Mouse (Mus musculus): ENCODE measurements at regions not wholly inside any gene's neighbourhood (a gene's known extent, or its start where the extent isn't known, plus 50 kb on each side); places are given as distances from the start of the nearest gene placed in this dataset.

DNA sequence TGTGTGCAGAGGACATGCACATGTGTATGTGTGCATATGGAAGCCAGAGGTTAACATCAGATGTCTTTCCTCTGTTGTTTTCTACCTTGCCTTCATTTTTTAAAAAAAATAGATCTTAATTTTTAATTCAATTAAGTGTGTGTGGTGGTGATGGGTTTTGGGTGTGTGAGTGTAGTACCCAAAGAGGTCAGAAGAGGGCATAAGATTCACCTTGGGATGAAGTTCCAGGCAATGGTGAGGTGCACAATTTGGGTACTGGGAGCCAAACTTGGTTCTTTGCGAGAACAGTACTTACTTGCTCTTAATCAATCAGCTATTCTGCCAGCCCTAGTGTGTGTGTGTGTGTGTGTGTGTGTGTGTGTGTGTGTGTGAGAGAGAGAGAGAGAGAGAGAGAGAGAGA lies 106.9 kb upstream of the Gli2 start:
- Histone ChIP-seq H3K9me3 (replicated peaks) (peaks cover 5% of the 10 kb centered on the region; the same call in 1 of the 2 replicates), H3K4me2 (no peak overlapping the region), H3K36me3 (no peaks in the 10 kb centered on the region), H3K4me1 (replicated peaks) (no peaks in the 10 kb centered on the region), H3K27me3 (replicated peaks) (no peaks in the 10 kb centered on the region), H3K27ac (ENCODE audit: poor library complexity, severe bottlenecking) (no peak overlapping the region), H3K9ac (no peak overlapping the region), H3K4me3 (no peak overlapping the region)
- 83% methylated on average over 1 of the region's 1 CpGs for WGBS
- ATAC-seq (ENCODE audit: insufficient number of reproducible peaks, low FRiP score): no peak

DNA sequence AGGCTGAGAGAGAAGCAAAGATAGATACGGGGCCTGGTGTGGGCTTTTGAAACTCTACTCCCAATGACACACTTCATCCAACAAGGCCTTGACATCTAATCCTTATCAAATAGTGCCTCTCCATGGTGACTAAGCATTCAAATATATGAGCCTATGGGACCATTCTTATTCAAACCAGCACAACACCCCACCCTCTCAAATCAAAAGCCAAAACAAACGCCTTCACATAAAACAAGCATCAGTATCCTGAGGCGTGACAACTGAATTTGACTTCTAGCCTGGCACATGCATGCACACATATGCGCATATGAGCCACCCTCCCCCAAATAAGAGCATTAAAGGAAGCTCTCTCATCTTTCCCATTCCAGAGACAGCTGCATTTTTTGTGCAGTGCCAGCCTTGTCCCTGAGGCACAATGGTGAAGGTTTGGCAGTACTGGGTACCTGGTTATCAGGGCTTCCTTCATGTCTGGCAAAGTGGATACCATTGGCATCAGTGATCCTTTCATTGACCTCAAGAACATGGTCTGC lies 103.8 kb upstream of the Gli2 start:
- no peak for ATAC-seq (ENCODE audit: insufficient number of reproducible peaks, low FRiP score)

DNA sequence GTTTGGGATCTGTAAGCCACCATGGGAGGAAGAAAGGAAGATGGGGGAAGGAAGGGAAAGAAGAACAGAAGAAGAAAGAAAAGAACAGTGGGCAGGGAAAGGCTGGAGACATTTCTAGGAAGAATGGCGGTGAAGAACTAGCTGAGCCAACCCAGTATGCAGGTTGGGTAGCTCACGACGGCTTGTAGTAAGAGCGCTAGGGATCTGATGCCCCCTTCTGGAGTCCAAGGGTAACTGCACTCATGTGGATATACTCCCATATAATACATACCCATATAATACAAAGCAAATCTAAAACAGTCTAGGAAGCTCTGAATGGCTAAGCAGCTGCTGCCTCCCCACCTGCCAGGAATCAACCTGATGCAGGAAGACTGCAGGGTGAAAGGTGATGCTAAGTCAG lies 100.2 kb upstream of the Gli2 start:
- no peak for ATAC-seq (ENCODE audit: insufficient number of reproducible peaks, low FRiP score)
- no peaks in the 10 kb centered on the region for H3K36me3 ChIP-seq

More for the DNA sequence above, 103.8 kb upstream of the Gli2 start:
- no peak overlapping the region for H3K27ac ChIP-seq (ENCODE audit: poor library complexity, severe bottlenecking)
- WGBS: 78% methylated on average over 4 of the region's 4 CpGs
- H3K4me2 ChIP-seq: no peak overlapping the region
- H3K4me3 ChIP-seq: no peak overlapping the region
- H3K4me1 ChIP-seq (replicated peaks): no peaks in the 10 kb centered on the region
- no peak overlapping the region for H3K9ac ChIP-seq
- no peaks in the 10 kb centered on the region for H3K36me3 ChIP-seq
- no peaks in the 10 kb centered on the region for H3K27me3 ChIP-seq (replicated peaks)
- H3K9me3 ChIP-seq (replicated peaks): peaks cover 9% of the 10 kb centered on the region

DNA sequence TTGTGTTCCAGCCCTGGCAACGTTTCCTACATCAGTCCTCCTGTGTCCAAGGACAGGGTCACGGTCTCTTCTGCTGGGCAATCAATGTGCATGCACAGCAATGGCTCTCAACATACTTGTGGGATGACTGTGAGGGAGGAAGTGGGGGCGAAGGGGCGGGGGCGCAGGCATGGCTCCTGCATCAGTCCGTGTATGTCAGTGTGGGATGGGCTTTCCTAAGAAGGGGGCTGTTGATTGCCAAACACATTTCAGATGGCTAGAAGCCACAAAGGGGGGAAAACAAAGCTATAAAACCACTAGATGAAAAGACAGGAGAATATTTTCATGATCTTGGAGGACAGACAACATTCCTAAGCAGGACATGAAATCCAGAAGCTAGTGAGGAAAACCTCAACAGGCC lies 99.4 kb upstream of the Gli2 start:
- Histone ChIP-seq H3K36me3 (no peaks in the 10 kb centered on the region), H3K27me3 (replicated peaks) (no peaks in the 10 kb centered on the region), H3K4me1 (replicated peaks) (no peaks in the 10 kb centered on the region), H3K27ac (ENCODE audit: poor library complexity, severe bottlenecking) (no peak overlapping the region), H3K4me3 (no peak overlapping the region), H3K9me3 (replicated peaks) (peaks cover 4% of the 10 kb centered on the region; the same call in 1 of the 2 replicates), H3K9ac (no peak overlapping the region), H3K4me2 (no peak overlapping the region)
- no peak for ATAC-seq (ENCODE audit: insufficient number of reproducible peaks, low FRiP score)
- 88% methylated on average over 6 of the region's 6 CpGs for WGBS

More for the DNA sequence above, 100.2 kb upstream of the Gli2 start:
- Histone ChIP-seq H3K27ac (ENCODE audit: poor library complexity, severe bottlenecking) (no peak overlapping the region), H3K4me2 (no peak overlapping the region), H3K4me1 (replicated peaks) (no peaks in the 10 kb centered on the region), H3K9me3 (replicated peaks) (peaks cover 4% of the 10 kb centered on the region; the same call in 1 of the 2 replicates), H3K9ac (no peak overlapping the region), H3K4me3 (no peak overlapping the region), H3K27me3 (replicated peaks) (no peaks in the 10 kb centered on the region)
- WGBS: 89% methylated on average over 4 of the region's 4 CpGs

DNA sequence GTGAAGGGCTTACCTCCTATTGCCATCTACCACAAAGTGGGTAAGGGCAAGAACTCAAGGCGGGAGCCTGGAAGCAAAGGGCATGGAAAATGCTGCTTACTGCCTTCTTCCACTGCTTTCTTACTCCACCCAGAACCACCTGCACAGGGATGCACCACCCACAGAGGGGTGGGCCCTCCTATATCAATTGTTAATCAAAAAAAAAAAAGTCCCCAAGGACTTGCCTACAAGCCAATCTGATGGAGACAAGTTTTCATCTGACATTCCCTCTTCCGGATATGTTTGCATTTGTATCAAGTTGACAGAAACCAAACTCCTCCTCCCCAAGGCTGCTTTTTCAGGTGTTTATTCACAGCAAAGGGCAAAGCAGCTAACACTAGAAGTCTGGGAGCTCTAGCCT lies 94.1 kb upstream of the Gli2 start:
- WGBS: 88% methylated on average over 2 of the region's 2 CpGs
- Histone ChIP-seq H3K4me1 (replicated peaks) (no peaks in the 10 kb centered on the region), H3K9ac (no peak overlapping the region)

DNA sequence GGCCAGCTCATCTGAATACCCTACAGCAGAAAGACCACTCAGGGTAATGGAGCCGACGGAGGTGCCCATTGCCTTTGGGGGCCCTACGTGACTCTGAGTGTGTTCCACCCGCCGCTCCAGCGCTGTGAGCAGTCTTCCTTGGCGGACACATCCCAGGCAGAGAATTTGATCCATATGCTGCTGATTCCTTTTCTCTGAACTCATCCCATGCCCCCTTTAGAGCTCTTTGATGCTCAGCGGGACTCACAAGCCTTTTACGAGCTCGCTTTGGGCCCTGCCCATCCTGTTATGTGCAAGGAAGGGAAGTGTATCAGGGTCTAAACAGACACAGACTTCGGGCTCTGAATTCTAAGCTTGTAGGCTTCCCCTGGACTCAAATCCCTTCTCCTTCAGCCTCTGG lies 90.4 kb upstream of the Gli2 start:
- no peak overlapping the region for H3K27ac ChIP-seq (ENCODE audit: poor library complexity, severe bottlenecking)
- no peak overlapping the region for H3K9ac ChIP-seq
- H3K4me3 ChIP-seq: no peak overlapping the region
- no peaks in the 10 kb centered on the region for H3K36me3 ChIP-seq
- H3K4me2 ChIP-seq: no peak overlapping the region
- no peaks in the 10 kb centered on the region for H3K4me1 ChIP-seq (replicated peaks)
- H3K27me3 ChIP-seq (replicated peaks): no peaks in the 10 kb centered on the region
- ATAC-seq (ENCODE audit: insufficient number of reproducible peaks, low FRiP score): no peak
- WGBS: 77% methylated on average over 11 of the region's 11 CpGs
- no peaks in the 10 kb centered on the region for H3K9me3 ChIP-seq (replicated peaks)

More for the DNA sequence above, 94.1 kb upstream of the Gli2 start:
- no peak for ATAC-seq (ENCODE audit: insufficient number of reproducible peaks, low FRiP score)
- Histone ChIP-seq H3K36me3 (no peaks in the 10 kb centered on the region), H3K27ac (ENCODE audit: poor library complexity, severe bottlenecking) (no peak overlapping the region), H3K4me2 (no peak overlapping the region), H3K4me3 (no peak overlapping the region), H3K9me3 (replicated peaks) (no peaks in the 10 kb centered on the region), H3K27me3 (replicated peaks) (no peaks in the 10 kb centered on the region)

DNA sequence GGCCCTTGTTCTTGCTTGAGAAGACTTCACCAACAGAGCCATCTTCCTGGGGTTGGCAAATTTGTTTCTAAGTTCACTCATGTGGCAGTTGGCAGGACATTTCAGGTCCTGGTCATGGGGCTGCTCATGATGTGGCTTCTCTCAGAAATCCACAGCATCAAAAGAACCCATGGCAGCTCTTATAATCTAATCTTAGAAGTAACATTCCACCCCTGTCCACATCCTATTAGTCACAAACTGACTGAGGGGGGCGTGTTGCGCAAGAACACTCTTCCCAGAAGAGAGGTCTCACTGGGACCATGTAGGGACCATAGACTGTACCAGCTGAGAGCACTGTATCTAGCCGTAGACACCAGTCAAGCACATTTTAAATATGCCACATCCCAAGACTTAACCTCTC lies 75.6 kb upstream of the Gli2 start:
- H3K27me3 ChIP-seq (replicated peaks): no peaks in the 10 kb centered on the region
- H3K4me3 ChIP-seq: no peak overlapping the region
- no peak for ATAC-seq (ENCODE audit: insufficient number of reproducible peaks, low FRiP score)
- H3K4me2 ChIP-seq: no peak overlapping the region
- 86% methylated on average over 3 of the region's 3 CpGs for WGBS
- no peak overlapping the region for H3K27ac ChIP-seq (ENCODE audit: poor library complexity, severe bottlenecking)
- no peaks in the 10 kb centered on the region for H3K9me3 ChIP-seq (replicated peaks)
- H3K36me3 ChIP-seq: no peaks in the 10 kb centered on the region
- H3K4me1 ChIP-seq (replicated peaks): no peaks in the 10 kb centered on the region
- H3K9ac ChIP-seq: no peak overlapping the region

DNA sequence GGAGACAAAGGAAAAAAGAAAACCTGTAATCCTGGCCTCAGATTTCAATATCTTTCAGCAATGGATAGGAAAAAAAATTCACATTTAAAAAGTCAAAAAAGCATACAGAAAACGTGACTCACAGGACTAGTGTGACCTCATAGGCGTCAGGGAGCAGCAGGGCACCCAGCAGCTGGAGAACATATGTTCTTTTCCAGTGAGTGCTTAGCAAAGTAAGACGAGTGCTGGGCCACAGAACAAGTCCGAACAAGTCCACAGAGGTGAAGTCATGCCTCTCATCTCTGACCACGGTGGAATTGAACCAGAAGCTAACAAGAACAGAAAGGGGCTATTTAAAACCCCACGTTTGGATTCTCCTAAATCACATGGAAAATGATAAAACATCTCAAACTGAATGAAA lies 72.1 kb upstream of the Gli2 start:
- H3K9me3 ChIP-seq (replicated peaks): no peaks in the 10 kb centered on the region
- WGBS: 57% methylated on average over 6 of the region's 6 CpGs
- ATAC-seq (ENCODE audit: insufficient number of reproducible peaks, low FRiP score): no peak
- no peaks in the 10 kb centered on the region for H3K27me3 ChIP-seq (replicated peaks)
- no peaks in the 10 kb centered on the region for H3K36me3 ChIP-seq
- H3K9ac ChIP-seq: no peak overlapping the region
- H3K4me3 ChIP-seq: no peak overlapping the region
- no peak overlapping the region for H3K4me2 ChIP-seq
- no peaks in the 10 kb centered on the region for H3K4me1 ChIP-seq (replicated peaks)
- no peak overlapping the region for H3K27ac ChIP-seq (ENCODE audit: poor library complexity, severe bottlenecking)

DNA sequence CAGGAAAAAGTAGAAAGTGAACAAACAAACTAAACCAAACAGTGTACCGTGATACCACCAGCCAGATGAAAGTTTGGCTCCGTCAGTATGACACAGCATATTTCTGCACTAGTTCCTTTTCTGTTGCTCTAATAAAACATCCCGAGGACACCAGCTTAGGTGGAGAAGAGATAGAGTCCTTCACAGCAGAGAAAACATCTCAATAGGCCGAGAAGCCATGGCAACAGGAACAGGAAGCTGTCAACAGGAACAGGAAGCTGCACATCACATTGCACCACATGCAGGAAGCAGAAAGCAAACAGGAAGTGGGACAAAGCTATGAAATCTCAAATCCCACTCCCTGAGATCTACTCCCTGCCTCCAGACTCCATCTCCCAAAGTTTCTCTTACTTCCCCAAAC lies 71.4 kb upstream of the Gli2 start:
- Histone ChIP-seq H3K4me1 (replicated peaks) (no peaks in the 10 kb centered on the region), H3K4me2 (no peak overlapping the region), H3K9me3 (replicated peaks) (no peaks in the 10 kb centered on the region), H3K9ac (no peak overlapping the region), H3K4me3 (no peak overlapping the region), H3K36me3 (no peaks in the 10 kb centered on the region), H3K27me3 (replicated peaks) (no peaks in the 10 kb centered on the region), H3K27ac (ENCODE audit: poor library complexity, severe bottlenecking) (no peak overlapping the region)
- 74% methylated on average over 4 of the region's 4 CpGs for WGBS
- no peak for ATAC-seq (ENCODE audit: insufficient number of reproducible peaks, low FRiP score)

DNA sequence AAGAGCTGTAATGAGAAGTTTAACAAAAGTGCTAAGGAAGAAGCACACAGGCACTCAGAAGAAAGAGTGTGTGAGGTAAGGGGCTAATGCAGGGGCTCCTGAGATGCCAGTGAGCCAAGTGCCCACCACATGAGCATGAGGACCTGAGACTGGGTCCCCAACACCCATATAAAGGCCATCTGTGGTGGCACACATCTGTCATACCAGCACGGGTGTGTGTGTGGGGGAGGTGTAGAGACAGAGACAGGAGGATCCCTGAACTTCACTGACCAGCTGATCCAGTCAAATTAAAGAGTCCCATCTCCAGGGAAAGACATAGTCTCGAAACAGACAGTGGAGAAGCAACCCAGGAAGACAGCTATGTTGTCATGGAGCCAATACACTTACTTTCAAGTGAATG lies 70.6 kb upstream of the Gli2 start:
- Histone ChIP-seq H3K9me3 (replicated peaks) (no peaks in the 10 kb centered on the region), H3K4me3 (no peak overlapping the region), H3K36me3 (no peaks in the 10 kb centered on the region), H3K27me3 (replicated peaks) (no peaks in the 10 kb centered on the region), H3K9ac (no peak overlapping the region), H3K27ac (ENCODE audit: poor library complexity, severe bottlenecking) (no peak overlapping the region), H3K4me2 (no peak overlapping the region), H3K4me1 (replicated peaks) (no peaks in the 10 kb centered on the region)
- 69% methylated on average over 2 of the region's 2 CpGs for WGBS
- no peak for ATAC-seq (ENCODE audit: insufficient number of reproducible peaks, low FRiP score)

DNA sequence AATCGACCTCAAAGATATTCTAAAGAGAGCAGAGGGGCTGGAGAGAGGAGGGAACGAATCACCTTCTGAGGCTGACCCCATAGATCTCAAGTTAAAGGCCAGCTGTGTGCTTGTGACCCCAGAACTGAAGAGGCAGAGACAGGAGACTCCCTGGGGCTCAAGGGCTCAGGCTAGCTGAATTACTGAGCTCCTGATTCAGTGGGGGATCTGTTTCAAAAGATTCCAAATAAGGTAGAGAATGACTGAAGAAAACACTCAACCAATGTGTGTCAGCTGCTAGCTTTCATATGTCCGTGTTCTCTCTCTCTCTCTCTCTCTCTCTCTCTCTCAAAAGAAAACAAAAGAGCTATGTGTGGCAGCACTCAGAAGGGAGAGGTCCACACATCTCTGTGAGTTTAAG lies 70.0 kb upstream of the Gli2 start:
- Histone ChIP-seq H3K4me2 (no peak overlapping the region), H3K4me3 (no peak overlapping the region), H3K4me1 (replicated peaks) (no peaks in the 10 kb centered on the region), H3K27me3 (replicated peaks) (no peaks in the 10 kb centered on the region), H3K27ac (ENCODE audit: poor library complexity, severe bottlenecking) (no peak overlapping the region), H3K36me3 (no peaks in the 10 kb centered on the region), H3K9me3 (replicated peaks) (no peaks in the 10 kb centered on the region), H3K9ac (no peak overlapping the region)
- WGBS: 31% methylated on average over 3 of the region's 3 CpGs
- ATAC-seq (ENCODE audit: insufficient number of reproducible peaks, low FRiP score): no peak

DNA sequence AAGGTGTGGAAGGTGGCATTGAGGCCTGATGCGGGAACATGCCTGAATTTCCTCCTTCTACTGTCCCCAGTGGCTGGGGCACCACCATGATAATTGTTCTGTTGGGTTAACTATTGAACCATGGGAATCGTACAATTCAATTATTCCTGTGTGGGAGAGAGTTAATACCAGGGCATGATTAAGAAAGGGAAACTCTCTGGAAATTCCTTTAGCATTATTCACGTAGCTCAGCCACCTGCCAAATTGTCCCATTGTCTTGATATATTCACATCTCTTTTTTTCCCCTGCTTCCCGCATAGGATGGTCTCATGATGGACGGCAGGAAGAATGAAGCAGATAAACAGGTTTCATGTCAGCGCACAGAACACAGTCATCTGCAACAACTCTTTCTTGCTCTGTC lies 69.6 kb upstream of the Gli2 start:
- ATAC-seq (ENCODE audit: insufficient number of reproducible peaks, low FRiP score): no peak
- no peaks in the 10 kb centered on the region for H3K27me3 ChIP-seq (replicated peaks)
- no peak overlapping the region for H3K27ac ChIP-seq (ENCODE audit: poor library complexity, severe bottlenecking)
- no peaks in the 10 kb centered on the region for H3K4me1 ChIP-seq (replicated peaks)
- no peaks in the 10 kb centered on the region for H3K36me3 ChIP-seq
- H3K4me2 ChIP-seq: no peak overlapping the region
- WGBS: 68% methylated on average over 6 of the region's 6 CpGs
- H3K4me3 ChIP-seq: no peak overlapping the region
- H3K9ac ChIP-seq: no peak overlapping the region
- H3K9me3 ChIP-seq (replicated peaks): no peaks in the 10 kb centered on the region

Data from heart, embryonic 12.5 days (tissue).